Mouse (Mus musculus) embryonic facial prominence, embryonic 15.5 days (tissue): ENCODE measurements around the gene Dync1li1. TPM values are rescaled to one million over a fixed set of nuclear protein-coding genes. Genes with fewer than 3 reads are reported as not detected.

Experiments
- ATAC-seq: fragments of 200-750 bp; cut with Nextera tagmentation; 2 replicates; pipeline ENCODE4 v1.8.0; 2017; ENCODE audit warnings: low read depth, moderate TSS enrichment; ENCODE audit not compliant: insufficient number of reproducible peaks, low FRiP score, low TSS enrichment
- H3K27ac ChIP-seq: fragments of 300-500 bp; sonication (generic); replicated peaks from 2 replicates; pipeline ENCODE4 v1.5.1; 2015; ENCODE audit warnings: mild to moderate bottlenecking, inconsistent platforms
- H3K27me3 ChIP-seq: fragments of 300-500 bp; sonication (generic); 2 replicates; pipeline ENCODE4 v1.6.1; 2015; ENCODE audit warnings: inconsistent platforms
- H3K36me3 ChIP-seq: fragments of 300-500 bp; sonication (generic); 2 replicates; pipeline ENCODE4 v1.6.1; 2015; ENCODE audit warnings: mild to moderate bottlenecking, inconsistent platforms
- H3K4me1 ChIP-seq: fragments of 300-500 bp; sonication (generic); 2 replicates; pipeline ENCODE4 v1.6.1; 2015; ENCODE audit warnings: inconsistent platforms
- H3K4me2 ChIP-seq: fragments of 300-500 bp; sonication (generic); replicated peaks from 2 replicates; pipeline ENCODE4 v1.6.1; 2015; ENCODE audit warnings: mild to moderate bottlenecking, inconsistent platforms
- H3K4me3 ChIP-seq: fragments of 300-500 bp; sonication (generic); replicated peaks from 2 replicates; pipeline ENCODE4 v1.5.1; 2015; ENCODE audit warnings: mild to moderate bottlenecking, inconsistent platforms
- H3K9ac ChIP-seq: fragments of 300-500 bp; sonication (generic); 2 replicates; pipeline ENCODE4 v1.6.1; 2015; ENCODE audit warnings: inconsistent platforms
- H3K9me3 ChIP-seq: fragments of 300-500 bp; sonication (generic); replicated peaks from 2 replicates; pipeline ENCODE4 v1.6.1; 2016; ENCODE audit warnings: inconsistent platforms
- WGBS: fragments of 180-500 bp; shearing (Covaris S2); methylation state at CpG from one replicate; pipeline ENCODE4 v1.1.7; 2015; 5-methylcytosine and 5-hydroxymethylcytosine counted together
- polyA plus RNA-seq: library from polyadenylated mRNA; unstranded; fragments of >200 nt; fragmentation: Nextera tagmentation; extraction: Ambion mirVana; gene quantifications from 2 replicates; pipeline ENCODE4 v1.2.1, GENCODE M21; 2015

Dync1li1 gene
- polyA plus RNA-seq, 1 experiment from 2014 or later = 64.7 TPM

- peak within 1 kb of the TSS; percentile 83 for H3K9ac ChIP-seq
- peak within 1 kb of the TSS; percentile 95 for H3K27ac ChIP-seq
- WGBS = under 1% methylated on average over 53 of the region's 53 CpGs
- no peaks in the 10 kb centered on the region for H3K9me3 ChIP-seq
- H3K4me1 ChIP-seq = peaks cover 27% of the 10 kb centered on the region
- H3K4me2 ChIP-seq = peak within 1 kb of the TSS; percentile 65
- H3K36me3 ChIP-seq = no peaks in the 10 kb centered on the region
- H3K27me3 ChIP-seq = no peaks in the 10 kb centered on the region
- H3K4me3 ChIP-seq = peak within 1 kb of the TSS; percentile 91
- peak; percentile 92 for ATAC-seq
These were observed 42.6 kb downstream of the Dync1li1 start, which contains the start of gene Cmtm6 for GRCm38 (mm10) chr9:114731011-114731755. TSS of gene Cmtm6 (plus strand) at chr9:114731116.

- Histone ChIP-seq H3K4me1 (peaks cover 35% of the 10 kb centered on the region), H3K27ac (peak overlapping the region; percentile 95), H3K27me3 (no peaks in the 10 kb centered on the region), H3K9me3 (no peaks in the 10 kb centered on the region), H3K4me3 (peak overlapping the region; percentile 91), H3K36me3 (0 out of 2 replicates have a peak, but pooled peaks cover 2% of the 10 kb centered on the region), H3K9ac (peak overlapping the region; percentile 83), H3K4me2 (peak overlapping the region; percentile 65)
- no peak for ATAC-seq
- 56% methylated on average over 12 of the region's 12 CpGs for WGBS
These were observed 43.5 kb downstream of the Dync1li1 start for GRCm38 (mm10) chr9:114731871-114732682.

DNA sequence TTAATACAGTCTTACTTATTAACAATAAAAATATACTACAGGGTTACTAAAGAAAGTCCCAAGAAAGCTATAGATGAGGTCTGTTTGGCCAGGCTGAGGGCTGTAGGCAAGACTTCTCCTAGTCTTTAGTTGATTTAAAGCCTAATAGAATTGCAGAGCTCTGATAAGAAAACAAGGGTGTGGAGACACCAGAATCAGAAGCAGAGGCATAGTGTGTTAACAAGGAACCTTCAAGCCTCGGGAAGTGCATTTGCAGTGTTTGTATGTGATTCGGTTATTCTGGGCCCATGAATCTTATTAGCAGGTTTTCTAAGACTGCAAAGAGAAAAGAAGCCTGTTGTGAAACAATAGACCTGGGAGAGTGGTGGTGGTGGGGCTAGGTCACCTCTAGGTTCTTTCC is 44.6 kb downstream of the Dync1li1 start:
- no peaks in the 10 kb centered on the region for H3K27me3 ChIP-seq

GRCm38 (mm10) chr9:114736442-114736841 is 47.9 kb downstream of the Dync1li1 start:
- Histone ChIP-seq H3K9ac (no peak overlapping the region), H3K9me3 (no peaks in the 10 kb centered on the region), H3K4me3 (no peak overlapping the region), H3K27me3 (no peaks in the 10 kb centered on the region), H3K27ac (peak overlapping the region; percentile 31), H3K4me2 (no peak overlapping the region), H3K36me3 (peaks cover 17% of the 10 kb centered on the region), H3K4me1 (peaks cover 29% of the 10 kb centered on the region)
- no peak for ATAC-seq
- 51% methylated on average over 11 of the region's 11 CpGs for WGBS

More for the DNA sequence above, 44.6 kb downstream of the Dync1li1 start:
- no peak for ATAC-seq
- Histone ChIP-seq H3K27ac (no peak overlapping the region), H3K4me3 (no peak overlapping the region), H3K4me2 (no peak overlapping the region), H3K9ac (no peak overlapping the region), H3K36me3 (peaks cover 8% of the 10 kb centered on the region; the same call in 1 of the 2 replicates), H3K4me1 (peaks cover 38% of the 10 kb centered on the region), H3K9me3 (no peaks in the 10 kb centered on the region)
- WGBS = 86% methylated on average over 2 of the region's 2 CpGs

GRCm38 (mm10) chr9:114740336-114740735 is 51.7 kb downstream of the Dync1li1 start:
- Histone ChIP-seq H3K9ac (no peak overlapping the region), H3K27me3 (no peaks in the 10 kb centered on the region), H3K9me3 (no peaks in the 10 kb centered on the region), H3K4me3 (no peak overlapping the region), H3K4me1 (peaks cover 11% of the 10 kb centered on the region; the same call in 1 of the 2 replicates), H3K4me2 (no peak overlapping the region), H3K36me3 (peaks cover 21% of the 10 kb centered on the region), H3K27ac (no peak overlapping the region)
- 78% methylated on average over 9 of the region's 9 CpGs for WGBS
- no peak for ATAC-seq

- Histone ChIP-seq H3K4me3 (no peak overlapping the region), H3K27ac (no peak overlapping the region), H3K9me3 (no peaks in the 10 kb centered on the region), H3K9ac (no peak overlapping the region), H3K4me1 (no peaks in the 10 kb centered on the region), H3K36me3 (peaks cover 30% of the 10 kb centered on the region), H3K27me3 (no peaks in the 10 kb centered on the region), H3K4me2 (no peak overlapping the region)
- 88% methylated on average over 2 of the region's 2 CpGs for WGBS
- no peak for ATAC-seq
These were observed 54.1 kb downstream of the Dync1li1 start for GRCm38 (mm10) chr9:114742731-114743130.

DNA sequence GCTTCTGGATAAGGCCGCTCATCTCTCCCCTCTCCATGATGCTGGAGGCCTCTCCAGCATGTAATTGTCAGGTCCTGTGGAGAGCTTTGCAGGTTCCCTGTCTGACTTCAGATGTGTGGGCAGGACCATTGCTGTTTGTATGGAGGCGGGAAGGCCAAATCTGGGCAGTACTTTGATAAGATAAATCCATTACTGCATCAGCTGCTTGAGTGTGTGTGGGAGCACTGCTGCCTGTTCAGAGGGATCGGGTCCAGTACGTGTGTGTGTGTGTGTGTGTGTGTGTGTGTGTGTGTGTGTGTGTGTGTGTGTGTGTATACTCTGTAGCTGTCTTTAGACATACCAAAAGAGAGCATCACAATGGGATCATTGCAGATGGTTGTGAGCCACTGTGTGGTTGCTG is 56.6 kb downstream of the Dync1li1 start:
- Histone ChIP-seq H3K9ac (no peak overlapping the region), H3K27ac (no peak overlapping the region), H3K36me3 (peaks cover 45% of the 10 kb centered on the region), H3K9me3 (no peaks in the 10 kb centered on the region), H3K4me1 (no peaks in the 10 kb centered on the region), H3K4me2 (no peak overlapping the region), H3K27me3 (no peaks in the 10 kb centered on the region), H3K4me3 (no peak overlapping the region)
- WGBS = 87% methylated on average over 4 of the region's 4 CpGs
- ATAC-seq = no peak

DNA sequence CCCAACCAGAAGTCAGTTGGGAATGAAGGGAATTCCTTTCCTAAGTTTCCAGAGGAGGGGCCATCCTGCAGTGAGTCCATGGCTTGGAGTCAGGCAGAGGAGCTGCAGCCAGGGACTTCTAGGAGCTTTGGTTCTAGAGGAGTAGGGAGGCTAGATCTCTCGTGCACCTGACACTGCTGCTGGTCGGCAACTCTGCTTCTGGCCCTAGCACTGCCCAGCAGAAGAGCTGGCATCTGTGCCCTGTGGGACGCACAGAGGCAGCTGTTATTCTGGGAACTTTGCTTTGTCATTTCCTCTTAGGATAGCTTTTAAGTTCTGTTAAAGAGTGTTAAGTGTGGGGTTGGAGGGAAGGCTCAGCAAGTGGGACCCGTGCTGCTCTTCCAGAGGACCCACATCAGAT is 57.1 kb downstream of the Dync1li1 start:
- no peaks in the 10 kb centered on the region for H3K9me3 ChIP-seq
- no peaks in the 10 kb centered on the region for H3K4me1 ChIP-seq
- peaks cover 44% of the 10 kb centered on the region for H3K36me3 ChIP-seq
- H3K27me3 ChIP-seq = no peaks in the 10 kb centered on the region
- no peak for ATAC-seq
- H3K4me2 ChIP-seq = no peak overlapping the region
- H3K27ac ChIP-seq = no peak overlapping the region
- no peak overlapping the region for H3K4me3 ChIP-seq
- 68% methylated on average over 4 of the region's 4 CpGs for WGBS
- no peak overlapping the region for H3K9ac ChIP-seq

- H3K9ac ChIP-seq = no peak overlapping the region
- no peaks in the 10 kb centered on the region for H3K9me3 ChIP-seq
- no peaks in the 10 kb centered on the region for H3K4me1 ChIP-seq
- no peak overlapping the region for H3K4me2 ChIP-seq
- H3K36me3 ChIP-seq = peaks cover 41% of the 10 kb centered on the region
- 0 out of 2 replicates have a peak overlapping the region, but pooled peaks have one; percentile 4 for H3K27ac ChIP-seq
- H3K4me3 ChIP-seq = no peak overlapping the region
- no peak for ATAC-seq
- 75% methylated on average over 10 of the region's 10 CpGs for WGBS
- no peaks in the 10 kb centered on the region for H3K27me3 ChIP-seq
These were observed 58.4 kb downstream of the Dync1li1 start for GRCm38 (mm10) chr9:114747012-114747411.

DNA sequence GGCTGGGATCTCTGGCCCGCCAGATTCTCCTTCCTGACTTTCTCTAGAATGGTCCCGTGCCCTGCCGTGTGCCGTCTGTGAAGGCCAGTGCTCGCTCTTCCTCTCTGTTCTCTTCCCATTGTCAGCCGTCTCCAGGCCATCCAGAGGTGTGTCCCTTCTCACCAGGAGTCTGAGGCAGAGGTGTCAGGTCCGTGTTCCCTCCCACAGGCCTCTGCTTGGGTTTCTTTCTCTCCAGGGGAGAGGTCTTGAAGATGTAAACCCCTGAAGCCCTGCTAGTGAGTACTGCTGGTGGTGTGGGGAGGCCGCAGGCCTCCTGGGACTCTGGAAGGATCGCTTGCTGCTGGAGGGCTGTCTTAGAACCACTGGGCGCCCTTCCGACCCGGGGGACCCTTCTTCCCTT is 58.9 kb downstream of the Dync1li1 start:
- H3K9me3 ChIP-seq = no peaks in the 10 kb centered on the region
- WGBS = 88% methylated on average over 12 of the region's 12 CpGs
- no peak for ATAC-seq
- no peaks in the 10 kb centered on the region for H3K27me3 ChIP-seq
- no peak overlapping the region for H3K4me2 ChIP-seq
- H3K27ac ChIP-seq = no peak overlapping the region
- H3K36me3 ChIP-seq = peaks cover 41% of the 10 kb centered on the region
- no peak overlapping the region for H3K4me3 ChIP-seq
- H3K4me1 ChIP-seq = peaks cover 1% of the 10 kb centered on the region; the same call in 1 of the 2 replicates
- H3K9ac ChIP-seq = no peak overlapping the region

GRCm38 (mm10) chr9:114751582-114751981 is 63.0 kb downstream of the Dync1li1 start:
- ATAC-seq = no peak
- Histone ChIP-seq H3K4me2 (no peak overlapping the region), H3K9me3 (no peaks in the 10 kb centered on the region), H3K4me1 (peaks cover 10% of the 10 kb centered on the region; the same call in 1 of the 2 replicates), H3K9ac (no peak overlapping the region), H3K4me3 (no peak overlapping the region), H3K27me3 (no peaks in the 10 kb centered on the region), H3K27ac (no peak overlapping the region), H3K36me3 (peaks cover 44% of the 10 kb centered on the region)
- 84% methylated on average over 3 of the region's 3 CpGs for WGBS
